Mouse (Mus musculus) thymus, postnatal 10 days (tissue): ENCODE measurements around the gene 2810459M11Rik.
A peak's percentile ranks its signal among the peaks of the same experiment; 100 is the strongest.
"Not testable (repeated sequence)": the region's sequence is repeated elsewhere in the genome, so short reads cannot be mapped to it uniquely, and the experiment has no call there.

Experiments
- DNase-seq, 2 experiments: peaks; one replicate each; pipeline ENCODE4 v3.0.0; 2021; ENCODE audit warnings: low spot score in 2 of 2

Gene 2810459M11Rik

DNA sequence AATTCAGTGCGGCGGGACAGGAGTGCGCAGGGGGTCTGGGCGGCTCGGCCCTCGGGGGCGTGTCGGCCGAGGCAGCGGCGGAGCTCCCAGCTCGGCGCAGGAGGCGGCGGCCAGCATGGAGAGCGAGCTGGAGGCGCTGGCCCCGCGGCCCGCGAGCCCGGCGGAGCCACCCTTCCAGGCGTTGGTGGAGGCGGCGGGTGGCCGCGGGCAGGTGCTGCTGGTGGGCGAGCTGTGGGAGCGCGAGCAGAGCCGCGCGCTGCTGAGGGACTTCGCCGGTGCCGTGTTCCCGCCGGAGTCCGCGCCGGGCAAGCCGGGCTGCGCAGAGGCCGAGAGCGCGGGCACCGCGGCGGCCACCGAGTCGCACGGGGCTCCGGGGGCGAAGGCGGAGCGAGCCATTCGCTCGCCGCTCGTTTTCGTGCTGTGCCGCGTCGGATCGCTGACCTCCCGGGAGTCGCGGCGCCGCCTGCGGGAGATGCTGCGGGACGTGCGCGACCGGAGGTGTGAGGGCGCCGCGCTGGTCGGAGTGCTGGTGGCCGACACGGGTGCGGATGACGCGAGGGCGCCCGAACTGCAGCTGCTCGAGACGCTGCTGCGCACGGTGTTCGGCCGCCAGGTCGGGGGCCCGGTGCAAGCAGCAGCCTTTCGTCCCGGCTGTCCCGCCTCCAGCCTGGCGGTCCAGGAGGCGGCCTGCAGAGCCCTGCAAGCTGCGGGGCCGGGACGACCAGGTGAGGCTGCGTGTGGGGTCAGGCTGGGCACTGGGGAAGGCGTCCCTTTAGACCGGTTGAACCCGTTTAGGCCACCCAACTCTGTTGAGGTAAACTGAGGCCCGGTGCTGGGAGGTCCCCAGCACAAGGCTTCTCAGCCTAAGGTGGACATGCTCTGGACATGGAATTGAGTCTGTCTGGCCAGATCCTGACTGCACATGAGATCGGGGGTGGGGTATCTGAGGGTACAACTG, at the start of gene 2810459M11Rik:
Gene 2810459M11Rik (plus strand): TSS at position 16 of the 958 bp plus-strand sequence.
- DNase-seq: no peak

DNA sequence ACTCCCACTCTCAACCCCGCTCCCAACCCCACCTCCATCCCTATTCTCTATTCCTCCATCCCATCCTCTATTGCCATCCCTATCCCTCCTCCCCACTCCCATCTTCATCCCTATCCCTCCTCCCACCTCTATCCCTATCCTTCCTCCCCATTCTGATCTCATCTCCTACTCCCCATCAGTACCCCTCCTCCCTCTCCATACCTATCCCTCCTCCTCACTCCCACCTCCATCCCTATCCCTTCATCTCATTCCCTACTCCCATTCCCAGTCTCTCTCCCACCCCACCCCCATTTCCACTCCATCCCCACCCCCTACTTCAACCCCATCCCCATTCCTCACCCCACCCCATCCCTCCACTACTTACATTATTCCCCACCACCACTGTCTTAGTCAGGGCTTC, 48.4 kb upstream of the 2810459M11Rik start:
- DNase-seq: no peak

DNA sequence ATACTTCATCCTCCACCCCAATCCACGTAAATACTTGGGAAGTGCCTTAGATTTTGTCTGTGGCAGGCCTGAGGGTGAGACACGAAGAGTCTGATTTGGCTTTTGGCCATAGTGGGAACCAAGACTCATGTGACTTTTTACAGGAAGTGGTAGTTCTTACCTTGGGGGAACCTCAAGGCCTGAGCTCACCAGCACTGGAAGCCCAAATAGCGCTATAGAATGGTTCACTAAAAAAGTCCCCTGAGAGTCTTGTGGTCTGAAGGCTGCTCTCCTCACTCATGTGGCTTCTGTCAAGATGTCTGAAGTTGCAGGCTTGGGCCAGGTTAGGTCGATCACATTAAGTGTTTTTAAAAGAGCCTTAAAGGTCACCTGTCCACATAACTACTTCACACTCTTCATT, 47.7 kb upstream of the 2810459M11Rik start:
- DNase-seq: no peak

GRCm38 (mm10) chr1:85999853-86000570, 45.7 kb upstream of the 2810459M11Rik start:
- DNase-seq: no peak

- no peak for DNase-seq
These were observed 40.1 kb upstream of the 2810459M11Rik start for GRCm38 (mm10) chr1:86005540-86005939.

DNA sequence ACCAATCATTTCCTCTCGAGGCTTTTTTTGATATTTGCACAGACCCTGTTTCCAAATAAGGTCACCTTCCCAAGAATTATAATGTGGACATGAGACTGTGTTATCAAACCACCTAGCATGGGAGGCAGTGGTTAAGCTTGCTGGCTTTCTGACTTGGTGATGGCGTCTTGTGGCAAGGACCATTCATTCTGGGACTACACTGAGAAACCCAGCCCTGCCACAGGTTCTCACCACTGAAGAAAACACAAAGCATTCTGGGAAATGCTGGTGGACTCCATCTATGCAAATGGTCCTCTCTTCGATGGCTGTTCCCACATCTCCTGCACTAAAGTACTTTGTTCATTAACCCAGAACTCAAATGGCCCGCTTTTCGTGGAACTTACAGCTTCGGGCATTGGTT, 39.6 kb upstream of the 2810459M11Rik start:
- DNase-seq: no peak

DNA sequence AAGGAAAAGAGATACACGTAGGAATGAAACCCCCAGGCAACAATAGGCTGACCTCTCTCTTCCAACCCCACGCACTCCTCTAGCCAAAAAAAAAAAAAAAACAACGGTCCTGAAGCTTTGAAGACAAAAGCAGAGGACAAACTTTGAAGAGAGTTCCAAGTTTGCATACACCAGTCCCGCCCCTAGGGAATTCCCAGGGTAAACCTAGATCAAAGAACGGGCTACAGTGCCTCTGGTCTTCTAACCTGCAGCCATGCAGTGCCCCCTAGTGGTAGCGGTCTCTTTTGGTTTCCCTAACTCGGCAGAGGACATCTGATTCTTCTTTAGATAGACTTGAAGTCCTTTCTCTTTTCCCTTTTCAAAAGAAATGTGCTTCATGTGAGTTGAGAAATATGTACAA, 37.9 kb upstream of the 2810459M11Rik start:
- DNase-seq: peak; percentile 73 to 93

DNA sequence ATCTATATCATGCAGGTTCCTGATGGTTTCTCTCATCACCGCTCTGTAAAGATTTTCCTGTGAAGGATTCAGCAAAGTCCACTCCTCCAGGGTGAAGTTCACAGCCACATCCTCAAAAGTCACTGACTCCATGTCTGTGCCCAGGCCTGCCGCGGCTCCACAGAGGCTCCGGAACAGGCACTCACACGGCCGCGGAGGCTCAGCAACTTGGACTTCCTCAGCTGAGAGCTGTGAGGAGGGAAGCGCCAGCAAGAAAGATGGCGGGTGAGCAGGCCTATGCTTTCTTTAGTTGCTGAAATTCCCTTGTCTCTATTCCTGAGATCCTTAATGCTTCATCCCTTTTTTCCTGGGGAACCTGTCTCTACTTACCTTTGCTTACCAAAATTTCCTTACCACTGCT, 29.9 kb upstream of the 2810459M11Rik start:
- not testable (repeated sequence) for DNase-seq

DNA sequence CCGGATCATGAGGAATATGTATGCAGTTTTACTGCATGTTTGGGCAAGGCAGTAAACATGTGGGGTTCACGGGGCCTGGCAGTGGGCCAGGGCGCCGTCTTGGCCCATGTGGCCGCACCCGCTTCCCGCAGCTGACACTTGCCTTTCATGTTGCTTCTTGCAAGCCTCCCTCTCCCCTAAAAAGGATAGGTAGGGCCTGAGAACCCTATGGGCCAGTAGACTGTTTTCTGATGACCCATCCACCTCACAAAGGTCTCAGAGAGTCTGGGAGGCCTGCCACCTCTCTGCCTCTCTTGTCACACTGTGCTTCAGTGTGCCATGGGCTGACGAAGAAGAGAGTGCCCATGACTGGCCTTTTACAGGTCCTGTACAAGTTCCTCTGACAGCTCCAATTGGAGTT, 29.1 kb upstream of the 2810459M11Rik start, which contains the start of gene Spata3:
Gene Spata3 (plus strand): TSS at position 301 of the 400 bp plus-strand sequence.
- no peak for DNase-seq

GRCm38 (mm10) chr1:86018235-86019055, 27.2 kb upstream of the 2810459M11Rik start:
- peak; percentile 9 to 50 for DNase-seq

DNA sequence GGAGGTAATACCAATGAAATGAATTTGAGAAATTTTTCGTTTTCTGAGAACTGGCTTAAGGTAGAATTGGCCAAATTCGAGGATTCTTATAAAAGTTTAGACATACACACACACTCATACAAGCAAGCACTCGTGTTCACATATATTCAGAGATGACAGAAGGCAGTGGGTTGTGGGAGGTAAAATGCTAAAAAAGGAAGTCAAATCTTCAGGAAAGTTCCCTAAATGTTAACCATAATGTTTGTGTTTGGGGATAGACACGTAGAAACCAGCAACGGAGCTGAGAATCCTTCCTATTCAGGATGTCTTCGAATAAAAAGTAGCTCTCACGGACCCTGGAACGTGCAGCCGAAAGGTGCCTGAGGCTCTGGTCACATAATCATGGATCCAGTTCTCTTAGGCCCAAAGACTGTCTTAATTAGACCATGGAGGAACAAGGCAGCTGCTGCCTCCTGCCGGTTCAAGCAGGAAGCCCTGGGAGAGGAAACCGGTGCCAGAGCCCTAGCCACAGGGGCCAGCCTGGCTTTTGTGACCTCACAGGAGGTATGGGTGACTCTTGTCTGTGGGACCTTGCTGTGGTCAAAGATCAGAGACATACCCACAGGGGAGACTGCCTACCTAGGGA, 24.2 kb upstream of the 2810459M11Rik start:
- DNase-seq: peak in 1 of 2 experiments; percentile 16

DNA sequence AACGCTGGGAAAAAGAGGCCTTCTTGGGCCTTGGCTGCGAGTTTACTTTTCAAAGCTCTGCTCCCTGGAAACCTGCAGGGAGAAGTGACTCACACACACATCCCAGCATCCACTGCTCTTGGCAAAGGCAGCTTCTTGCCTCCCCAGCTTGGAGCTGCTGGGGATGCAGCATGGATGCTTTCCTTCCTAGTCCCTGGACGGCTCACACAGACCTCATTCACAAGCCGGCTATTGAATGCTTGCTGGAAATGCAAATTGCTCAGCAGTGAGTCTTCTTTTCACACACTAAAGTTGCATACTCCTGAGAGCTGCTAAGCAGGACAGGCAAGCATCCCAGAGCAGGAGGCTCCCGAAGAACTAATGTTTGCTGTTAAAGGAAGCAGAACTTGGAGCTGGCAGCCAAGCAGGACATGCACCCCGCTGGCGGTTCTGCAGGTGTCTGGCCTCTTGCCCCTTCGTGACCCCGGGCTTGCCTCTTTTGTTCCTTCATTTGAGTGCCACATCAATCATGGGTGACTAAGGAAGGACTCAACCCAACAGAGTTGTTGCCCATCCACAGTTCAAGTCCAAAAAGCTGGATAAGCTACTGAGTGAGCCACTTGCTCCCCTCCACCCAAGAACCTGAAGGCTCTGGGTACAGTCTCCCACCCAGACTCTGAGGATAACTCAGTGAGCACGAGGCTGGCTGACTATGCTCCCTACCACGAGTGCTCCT, 13.2 kb upstream of the 2810459M11Rik start:
- DNase-seq: no peak

DNA sequence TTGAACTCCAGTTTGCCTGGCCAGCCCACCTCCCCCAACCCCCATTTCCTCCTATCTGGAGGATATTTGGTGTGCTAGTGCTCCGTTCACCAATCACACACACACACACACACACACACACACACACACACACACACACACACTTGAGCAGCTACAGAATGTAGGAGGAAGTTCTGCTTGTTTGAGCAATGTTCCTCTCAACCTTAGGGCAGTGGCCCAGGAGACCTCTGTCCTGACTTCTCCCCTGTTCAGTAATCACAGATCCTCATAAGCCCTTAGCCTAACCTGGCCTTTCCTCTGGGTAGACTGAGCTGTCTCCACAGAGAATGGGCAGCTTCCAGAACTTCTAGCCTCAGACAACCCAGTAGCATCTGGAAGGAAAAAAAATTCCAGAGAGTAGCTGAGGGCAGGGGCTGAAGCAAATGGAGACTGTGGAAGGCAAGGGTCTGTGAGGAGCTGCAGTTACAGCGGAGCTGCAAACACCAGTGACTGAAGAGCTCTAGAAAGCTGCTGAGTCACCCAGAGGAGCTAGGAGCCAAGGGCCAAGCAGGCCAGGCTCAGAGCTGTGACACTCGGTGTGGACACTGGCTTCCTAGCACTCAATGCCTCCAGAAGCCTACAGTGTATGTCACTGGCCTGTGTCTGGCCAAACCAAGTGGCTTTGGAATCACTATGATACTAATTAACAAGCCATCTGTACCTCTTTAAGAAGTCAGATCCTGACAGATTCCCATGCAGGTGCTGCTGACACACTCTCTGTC, 7.3 kb upstream of the 2810459M11Rik start:
- DNase-seq: no peak

DNA sequence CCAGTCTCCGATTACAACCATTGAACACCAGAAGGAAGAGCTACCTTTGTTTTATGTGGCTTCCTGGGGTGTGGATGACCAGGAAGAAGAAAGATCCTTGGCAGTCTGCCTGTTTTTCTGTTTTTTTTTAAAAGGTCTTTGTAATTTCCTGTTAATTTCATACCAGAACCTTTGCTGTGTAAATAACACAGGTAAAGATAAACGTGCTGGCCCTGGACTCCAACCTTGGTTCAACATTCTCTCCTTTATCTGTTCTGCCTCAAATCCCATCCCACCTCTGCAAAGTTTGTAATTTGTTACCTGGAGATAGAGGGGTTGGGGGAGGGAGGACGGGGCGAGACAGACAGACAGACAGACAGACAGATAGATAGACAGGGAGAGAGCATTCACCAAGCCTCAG, 5.5 kb upstream of the 2810459M11Rik start:
- no peak for DNase-seq

GRCm38 (mm10) chr1:86040817-86041216, 4.8 kb upstream of the 2810459M11Rik start:
- DNase-seq: no peak

- no peak for DNase-seq
These were observed 607 bp upstream of the 2810459M11Rik start for GRCm38 (mm10) chr1:86045056-86045455.

DNA sequence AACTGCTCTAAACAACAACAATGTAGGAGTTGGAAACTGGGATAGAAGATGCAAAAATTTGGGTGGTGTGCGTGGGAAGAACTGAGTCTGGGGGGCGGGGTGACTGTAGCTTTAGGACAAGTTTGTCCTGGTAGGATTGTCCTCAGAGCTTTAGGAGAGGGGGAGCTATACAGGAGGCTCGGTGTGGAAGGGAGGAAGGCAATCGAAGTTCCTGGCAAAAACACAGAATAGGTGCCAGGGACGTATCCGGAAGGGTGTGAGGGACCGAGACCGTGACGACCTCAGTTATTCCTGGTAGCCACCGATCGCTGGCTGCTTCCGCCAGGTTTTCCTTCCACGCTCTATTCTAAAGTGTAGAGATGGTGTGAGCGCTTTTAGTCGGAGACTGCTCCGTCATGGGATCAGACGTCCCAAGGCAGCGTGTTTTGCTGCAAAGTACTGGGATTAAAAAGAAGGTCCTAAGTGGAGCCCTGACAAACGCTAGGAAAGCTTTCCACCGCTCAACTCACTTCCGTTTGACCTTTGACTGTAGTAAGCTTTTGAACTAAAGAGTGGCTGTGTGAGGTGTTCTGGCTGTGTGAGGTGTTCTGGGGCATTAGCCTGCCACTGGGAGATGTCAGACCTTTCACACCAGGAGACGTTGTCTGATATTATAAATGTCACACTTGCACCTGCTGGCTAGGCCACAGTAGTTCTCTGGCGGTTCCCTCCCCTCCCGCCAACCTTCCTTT, 1.3 kb downstream of the 2810459M11Rik start:
- DNase-seq: no peak

GRCm38 (mm10) chr1:86048231-86048630, 2.6 kb downstream of the 2810459M11Rik start:
- no peak for DNase-seq

DNA sequence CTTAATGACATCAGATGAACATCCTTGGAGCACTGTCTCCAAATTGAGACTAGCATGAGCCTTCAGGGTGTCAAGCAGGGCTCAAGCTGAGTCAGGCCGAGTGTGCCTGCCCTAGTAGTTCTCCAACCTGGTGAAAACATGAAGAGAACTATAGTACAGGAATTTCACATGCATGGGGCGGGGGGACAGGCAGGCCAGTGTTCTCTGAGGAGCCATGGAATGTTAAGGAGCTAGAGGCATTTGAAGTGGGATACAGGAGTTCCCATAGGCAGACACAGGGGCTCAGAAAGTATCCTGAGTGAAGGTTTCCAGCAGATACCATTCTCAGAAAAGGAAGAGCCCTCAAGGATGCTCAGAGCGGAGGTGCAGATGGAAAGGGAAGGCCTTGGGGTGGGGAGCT, 3.1 kb downstream of the 2810459M11Rik start:
- no peak for DNase-seq
